Mouse (Mus musculus): Measurements from ENCODE around the gene Mical3.

- TF ChIP-seq POLR2A (IDR thresholded peaks at IDR 0.05; ENCODE audit: extremely low read depth, insufficient read depth, low read length), result no peak
- no peak for TF ChIP-seq CTCF (IDR thresholded peaks at IDR 0.05; ENCODE audit: low read depth, low read length)
Measured at GRCm38 (mm10) chr6:120941084-120941481, 189.7 kb downstream of the Mical3 start.

Measured in liver, adult 2 months (tissue).